Mouse (Mus musculus) neutrophil, adult 5-6 weeks (primary cell): Measurements from ENCODE around the gene Foxj1. TPM values are rescaled to one million over a fixed set of nuclear protein-coding genes. Genes with fewer than 3 reads are reported as not detected.
A peak's percentile ranks its signal among the peaks of the same experiment; 100 is the strongest.

Experiments used
- ATAC-seq: fragments of 151-379, 151-347 bp; 2 replicates; pipeline ENCODE4 v1.8.0; 2017; ENCODE audit warnings: mild to moderate bottlenecking, moderate TSS enrichment; ENCODE audit not compliant: insufficient number of reproducible peaks, poor library complexity, low FRiP score, severe bottlenecking; ENCODE audit errors: extremely low read depth
- total RNA-seq: library from RNA; stranded (forward); fragments of 200-1000 nt; gene quantifications from 2 replicates; pipeline ENCODE4 v1.2.3, GENCODE M21; 2017

The Foxj1 gene
- total RNA-seq, 1 experiment from 2014 or later = not detected

- ATAC-seq = no peak
Observed at GRCm38 (mm10) chr11:116351294-116351693, 16.1 kb upstream of the Foxj1 start.

- no peak for ATAC-seq
Observed at GRCm38 (mm10) chr11:116347955-116348354, 12.8 kb upstream of the Foxj1 start.

- no peak for ATAC-seq
Observed at GRCm38 (mm10) chr11:116347012-116347411, 11.8 kb upstream of the Foxj1 start.

GRCm38 (mm10) chr11:116342069-116342791, 7.0 kb upstream of the Foxj1 start:
- ATAC-seq = no peak

- no peak for ATAC-seq
Observed at GRCm38 (mm10) chr11:116337531-116337930, 2.3 kb upstream of the Foxj1 start.

GRCm38 (mm10) chr11:116337000-116337399, 1.8 kb upstream of the Foxj1 start:
- ATAC-seq = no peak

- no peak for ATAC-seq
Observed at GRCm38 (mm10) chr11:116336393-116336792, 1.2 kb upstream of the Foxj1 start.

GRCm38 (mm10) chr11:116334417-116334782, 799 bp downstream of the Foxj1 start:
- ATAC-seq = no peak

- no peak for ATAC-seq
Observed at GRCm38 (mm10) chr11:116333526-116334416, 1.4 kb downstream of the Foxj1 start.

- no peak for ATAC-seq
Observed at GRCm38 (mm10) chr11:116332983-116333270, 2.3 kb downstream of the Foxj1 start.

- no peak for ATAC-seq
Observed at GRCm38 (mm10) chr11:116332232-116332982, 2.8 kb downstream of the Foxj1 start.

GRCm38 (mm10) chr11:116330211-116330518, 5.0 kb downstream of the Foxj1 start:
- ATAC-seq = no peak

- ATAC-seq = no peak
Observed at GRCm38 (mm10) chr11:116329314-116330210, 5.6 kb downstream of the Foxj1 start.

- ATAC-seq = no peak
Observed at GRCm38 (mm10) chr11:116326963-116327603, 8.1 kb downstream of the Foxj1 start.

- peak; percentile 79 for ATAC-seq
Observed at GRCm38 (mm10) chr11:116318719-116319659, 16.2 kb downstream of the Foxj1 start.

GRCm38 (mm10) chr11:116312359-116312758, 22.8 kb downstream of the Foxj1 start:
- no peak for ATAC-seq

- no peak for ATAC-seq
Observed at GRCm38 (mm10) chr11:116311169-116311568, 24.0 kb downstream of the Foxj1 start.
